Mouse (Mus musculus): ENCODE measurements around the gene Gm28051. TPM values are rescaled to one million over a fixed set of nuclear protein-coding genes. Genes with fewer than 3 reads are reported as not detected.

The Gm28051 gene
- polyA plus RNA-seq, 1 experiment, result not detected

DNA sequence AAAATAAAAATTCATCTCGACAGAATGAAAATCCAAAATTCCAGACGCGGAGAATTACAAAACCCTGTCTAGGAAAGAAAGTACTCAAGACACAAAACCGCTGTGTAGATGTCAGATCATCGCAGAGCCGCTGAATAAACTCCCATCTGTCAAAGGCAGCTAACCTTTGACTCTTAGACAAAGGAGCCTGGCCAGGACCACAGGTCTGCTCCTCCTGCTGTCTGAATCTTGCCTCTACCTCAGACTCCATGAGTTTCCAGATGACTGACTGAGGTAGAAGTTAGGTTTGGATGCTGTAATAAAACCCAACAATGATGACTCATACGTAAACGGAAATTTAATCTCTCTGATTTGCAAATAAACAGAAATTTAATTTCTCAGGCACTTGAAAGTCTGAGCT lies 34.6 kb downstream of the Gm28051 start:
- DNase-seq, result no peak
- TF ChIP-seq POLR2A (IDR thresholded peaks at IDR 0.05; ENCODE audit: control insufficient read depth, extremely low read depth, insufficient read depth, low read length, poor library complexity) (no peak), CTCF (IDR thresholded peaks at IDR 0.05; ENCODE audit: borderline replicate concordance, control insufficient read depth, extremely low read depth, insufficient read depth, low read length, poor library complexity) (no peak)
- WGBS, result 94% methylated on average over 8 of the region's 8 CpGs

DNA sequence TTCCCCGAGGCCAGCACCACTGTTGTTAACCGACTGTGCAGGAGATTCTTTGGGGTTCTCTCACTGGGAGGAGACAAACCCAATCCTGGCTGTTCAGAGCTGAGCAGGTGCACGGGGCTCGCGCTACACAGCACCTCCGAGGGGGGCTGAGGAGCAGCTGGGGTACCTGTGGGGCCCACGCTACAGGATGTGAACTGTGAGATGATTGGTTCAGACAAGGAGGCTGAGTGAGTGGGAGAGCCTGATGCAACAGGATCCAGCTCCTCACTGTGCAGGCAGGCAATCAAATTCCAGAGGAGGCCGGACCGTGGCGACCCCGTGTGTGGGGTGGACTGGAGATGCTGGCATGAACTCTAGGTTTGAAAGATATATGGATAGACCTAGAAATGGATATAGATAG lies 35.1 kb downstream of the Gm28051 start:
- 44% methylated on average over 11 of the region's 11 CpGs for WGBS
- DNase-seq, result peak; percentile 50
- no peak for TF ChIP-seq POLR2A (IDR thresholded peaks at IDR 0.05; ENCODE audit: control insufficient read depth, extremely low read depth, insufficient read depth, low read length, poor library complexity)
- no peak for TF ChIP-seq CTCF (IDR thresholded peaks at IDR 0.05; ENCODE audit: borderline replicate concordance, control insufficient read depth, extremely low read depth, insufficient read depth, low read length, poor library complexity)
- no peak overlapping the region for H3K27ac ChIP-seq (ENCODE audit: control insufficient read depth, insufficient read depth, low read length)
- H3K27me3 ChIP-seq (ENCODE audit: control insufficient read depth, insufficient read depth, low read length), result no peaks in the 10 kb centered on the region
- no peaks in the 10 kb centered on the region for H3K36me3 ChIP-seq (ENCODE audit: control insufficient read depth, insufficient read depth, low read length)
- H3K4me1 ChIP-seq (replicated peaks; ENCODE audit: control insufficient read depth, insufficient read depth, low read length), result peaks cover 8% of the 10 kb centered on the region; the same call in 1 of the 2 replicates
- H3K4me3 ChIP-seq (ENCODE audit: control insufficient read depth, insufficient read depth, low read length), result no peak overlapping the region

More for the DNA sequence above, 34.6 kb downstream of the Gm28051 start:
- no peaks in the 10 kb centered on the region for H3K27me3 ChIP-seq (ENCODE audit: control insufficient read depth, insufficient read depth, low read length)
- H3K4me1 ChIP-seq (replicated peaks; ENCODE audit: control insufficient read depth, insufficient read depth, low read length), result peaks cover 8% of the 10 kb centered on the region; the same call in 1 of the 2 replicates
- no peak overlapping the region for H3K4me3 ChIP-seq (ENCODE audit: control insufficient read depth, insufficient read depth, low read length)
- H3K36me3 ChIP-seq (ENCODE audit: control insufficient read depth, insufficient read depth, low read length), result no peaks in the 10 kb centered on the region
- H3K27ac ChIP-seq (ENCODE audit: control insufficient read depth, insufficient read depth, low read length), result no peak overlapping the region

DNA sequence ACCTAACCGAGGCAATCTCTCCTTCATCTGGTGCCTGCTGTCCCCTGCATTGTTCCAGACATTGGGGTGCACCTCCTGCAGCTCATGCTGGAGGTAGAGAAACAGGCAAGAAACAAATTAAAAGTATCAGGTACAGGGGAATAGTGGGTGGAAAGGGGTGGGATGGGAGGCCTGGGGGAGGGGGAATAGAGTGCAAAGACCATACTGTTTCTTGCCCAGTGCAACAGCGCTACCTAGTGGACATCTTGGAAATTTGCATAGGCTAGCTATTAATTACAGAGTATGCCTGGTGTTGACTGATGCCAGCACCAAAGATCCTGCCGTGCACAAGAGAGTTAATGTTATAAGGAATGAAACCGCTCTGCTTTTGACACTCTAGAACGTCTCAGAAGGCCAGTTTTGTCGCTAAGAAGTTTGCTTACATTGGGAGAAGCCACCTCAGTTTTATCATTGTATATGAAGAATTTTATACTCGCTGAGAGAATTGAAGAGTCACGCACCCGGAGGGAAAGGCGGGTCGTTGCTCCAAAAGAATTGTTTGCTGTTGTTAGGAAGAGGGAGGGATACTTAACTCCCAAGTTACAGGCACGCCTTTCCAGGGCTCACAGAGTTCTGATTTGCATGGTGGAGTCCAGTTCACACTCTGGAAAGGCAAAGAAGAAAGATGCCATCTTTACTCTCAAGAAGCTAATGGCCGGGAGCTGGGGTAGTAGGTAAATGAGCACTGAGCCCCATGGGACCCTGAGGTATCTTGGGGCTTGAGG lies 37.8 kb downstream of the Gm28051 start:
- peak; percentile 51 for DNase-seq

DNA sequence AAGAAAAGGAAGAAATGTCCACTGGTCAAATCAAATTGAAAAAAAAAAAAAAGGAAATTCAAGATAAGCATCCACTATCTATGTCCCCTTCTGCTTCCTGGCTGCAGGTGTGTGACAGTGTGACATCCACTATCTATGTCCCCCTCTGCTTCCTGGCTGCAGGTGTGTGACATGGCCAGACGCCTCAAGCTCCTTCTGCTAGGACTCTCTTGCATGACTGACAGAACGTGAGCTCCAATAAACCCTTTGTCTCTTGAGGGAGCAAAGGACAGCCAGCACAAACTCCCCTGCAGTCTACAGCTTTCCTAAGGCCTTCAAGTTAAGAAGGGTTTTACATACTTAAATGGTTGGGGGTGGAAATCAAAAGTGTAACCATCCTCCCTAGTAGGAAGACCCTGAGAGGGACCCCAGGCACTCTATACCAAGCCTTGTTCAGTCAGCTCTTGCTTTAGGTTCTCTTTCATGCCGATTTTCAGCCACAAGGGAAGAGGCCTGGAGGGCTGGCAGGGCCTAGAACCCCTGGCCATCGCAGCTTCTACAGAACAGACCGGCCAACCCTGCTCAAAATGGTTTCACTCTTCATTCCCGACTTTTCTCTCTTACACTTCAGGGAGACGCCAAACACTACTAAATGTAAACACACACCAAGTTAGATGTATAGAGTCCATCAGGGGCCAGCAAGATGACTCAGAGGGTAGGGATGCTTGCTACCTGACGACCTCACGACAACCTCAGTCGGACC lies 42.7 kb downstream of the Gm28051 start:
- TF ChIP-seq POLR2A (IDR thresholded peaks at IDR 0.05; ENCODE audit: control insufficient read depth, extremely low read depth, insufficient read depth, low read length, poor library complexity), result no peak
- TF ChIP-seq CTCF (IDR thresholded peaks at IDR 0.05; ENCODE audit: borderline replicate concordance, control insufficient read depth, extremely low read depth, insufficient read depth, low read length, poor library complexity), result no peak
- H3K36me3 ChIP-seq (ENCODE audit: control insufficient read depth, insufficient read depth, low read length), result no peaks in the 10 kb centered on the region

More for the DNA sequence above, 37.8 kb downstream of the Gm28051 start:
- no peaks in the 10 kb centered on the region for H3K36me3 ChIP-seq (ENCODE audit: control insufficient read depth, insufficient read depth, low read length)
- H3K4me1 ChIP-seq (replicated peaks; ENCODE audit: control insufficient read depth, insufficient read depth, low read length), result peaks cover 8% of the 10 kb centered on the region
- no peaks in the 10 kb centered on the region for H3K27me3 ChIP-seq (ENCODE audit: control insufficient read depth, insufficient read depth, low read length)
- H3K4me3 ChIP-seq (ENCODE audit: control insufficient read depth, insufficient read depth, low read length), result no peak overlapping the region
- no peak for TF ChIP-seq POLR2A (IDR thresholded peaks at IDR 0.05; ENCODE audit: control insufficient read depth, extremely low read depth, insufficient read depth, low read length, poor library complexity)
- no peak for TF ChIP-seq CTCF (IDR thresholded peaks at IDR 0.05; ENCODE audit: borderline replicate concordance, control insufficient read depth, extremely low read depth, insufficient read depth, low read length, poor library complexity)
- 56% methylated on average over 13 of the region's 13 CpGs for WGBS
- no peak overlapping the region for H3K27ac ChIP-seq (ENCODE audit: control insufficient read depth, insufficient read depth, low read length)

DNA sequence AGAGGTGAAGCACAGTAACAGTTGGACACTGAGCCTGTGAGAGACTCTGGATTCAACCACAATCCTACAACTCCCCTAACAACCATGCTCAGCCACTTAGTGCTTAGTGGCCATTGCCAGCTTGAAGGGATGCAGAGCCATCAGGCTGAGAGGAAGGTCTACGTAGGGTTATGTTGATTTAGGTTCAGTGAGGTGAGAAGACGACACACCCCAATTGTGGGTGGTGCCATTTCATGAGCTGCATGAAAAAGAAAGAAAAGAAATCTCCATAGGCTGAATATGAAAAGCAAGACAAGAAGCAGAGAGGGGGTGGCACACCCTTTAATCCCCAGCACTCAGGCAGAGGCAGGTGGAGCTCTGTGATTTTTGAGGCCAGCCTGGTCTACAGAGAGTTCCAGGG lies 43.4 kb downstream of the Gm28051 start:
- peaks cover 6% of the 10 kb centered on the region for H3K4me1 ChIP-seq (replicated peaks; ENCODE audit: control insufficient read depth, insufficient read depth, low read length)
- no peak overlapping the region for H3K27ac ChIP-seq (ENCODE audit: control insufficient read depth, insufficient read depth, low read length)
- no peak for DNase-seq
- no peaks in the 10 kb centered on the region for H3K36me3 ChIP-seq (ENCODE audit: control insufficient read depth, insufficient read depth, low read length)
- H3K4me3 ChIP-seq (ENCODE audit: control insufficient read depth, insufficient read depth, low read length), result no peak overlapping the region
- TF ChIP-seq CTCF (IDR thresholded peaks at IDR 0.05; ENCODE audit: borderline replicate concordance, control insufficient read depth, extremely low read depth, insufficient read depth, low read length, poor library complexity) (no peak), POLR2A (IDR thresholded peaks at IDR 0.05; ENCODE audit: control insufficient read depth, extremely low read depth, insufficient read depth, low read length, poor library complexity) (no peak)
- H3K27me3 ChIP-seq (ENCODE audit: control insufficient read depth, insufficient read depth, low read length), result no peaks in the 10 kb centered on the region
- 86% methylated on average over 2 of the region's 2 CpGs for WGBS

More for the DNA sequence above, 42.7 kb downstream of the Gm28051 start:
- H3K27me3 ChIP-seq (ENCODE audit: control insufficient read depth, insufficient read depth, low read length), result no peaks in the 10 kb centered on the region
- 94% methylated on average over 10 of the region's 10 CpGs for WGBS
- H3K4me3 ChIP-seq (ENCODE audit: control insufficient read depth, insufficient read depth, low read length), result no peak overlapping the region
- no peak overlapping the region for H3K27ac ChIP-seq (ENCODE audit: control insufficient read depth, insufficient read depth, low read length)
- H3K4me1 ChIP-seq (replicated peaks; ENCODE audit: control insufficient read depth, insufficient read depth, low read length), result peaks cover 6% of the 10 kb centered on the region
- no peak for DNase-seq

DNA sequence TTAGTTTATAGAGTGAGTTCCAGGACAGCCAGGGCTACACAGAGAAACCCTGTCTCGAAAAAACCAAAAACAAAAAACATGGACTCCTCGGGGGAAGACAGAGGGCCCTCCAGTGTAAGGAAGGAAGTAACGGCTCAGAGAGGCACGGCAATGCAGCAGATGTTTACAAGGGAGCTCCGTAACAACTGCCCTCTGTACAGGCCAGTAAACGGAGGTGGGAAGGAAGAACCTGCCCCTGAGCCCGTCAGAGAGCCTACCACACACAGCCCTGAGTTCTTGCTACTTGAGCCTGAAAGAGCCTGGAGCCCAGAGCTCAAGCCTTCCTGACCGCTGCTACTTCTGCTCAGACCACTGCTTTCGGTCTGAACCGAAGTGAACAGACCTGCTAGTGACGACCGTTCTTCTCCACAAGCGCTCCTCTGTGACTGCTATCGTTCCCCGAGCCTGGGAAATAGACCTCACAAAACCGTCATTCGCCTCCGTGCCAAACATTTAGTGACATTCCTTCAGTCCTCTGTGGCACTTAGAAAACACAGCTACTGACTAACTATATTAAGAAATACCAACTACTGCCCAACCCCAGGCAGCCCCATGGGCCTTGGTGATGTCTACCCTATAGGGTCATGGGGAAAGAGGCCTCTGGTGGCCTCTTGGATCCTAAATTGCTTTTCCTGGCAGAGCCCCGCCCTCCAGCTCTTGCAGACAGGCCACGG lies 44.3 kb downstream of the Gm28051 start:
- Histone ChIP-seq H3K4me3 (ENCODE audit: control insufficient read depth, insufficient read depth, low read length) (no peak overlapping the region), H3K4me1 (replicated peaks; ENCODE audit: control insufficient read depth, insufficient read depth, low read length) (peaks cover 6% of the 10 kb centered on the region), H3K36me3 (ENCODE audit: control insufficient read depth, insufficient read depth, low read length) (no peaks in the 10 kb centered on the region), H3K27ac (ENCODE audit: control insufficient read depth, insufficient read depth, low read length) (no peak overlapping the region), H3K27me3 (ENCODE audit: control insufficient read depth, insufficient read depth, low read length) (no peaks in the 10 kb centered on the region)
- no peak for DNase-seq
- TF ChIP-seq CTCF (IDR thresholded peaks at IDR 0.05; ENCODE audit: borderline replicate concordance, control insufficient read depth, extremely low read depth, insufficient read depth, low read length, poor library complexity) (no peak), POLR2A (IDR thresholded peaks at IDR 0.05; ENCODE audit: control insufficient read depth, extremely low read depth, insufficient read depth, low read length, poor library complexity) (no peak)
- WGBS, result 52% methylated on average over 20 of the region's 20 CpGs

Measured in thymus, adult 2 months (tissue).